Mouse (Mus musculus) ES-Bruce4 (cell line): ENCODE measurements around the gene Kcnc3.

Source experiments
- CTCF ChIP-seq: IDR thresholded peaks from one replicate; pipeline ENCODE4 v1.8.1; 2011; ENCODE audit warnings: low read depth, low read length
- POLR2A ChIP-seq: IDR thresholded peaks from one replicate; pipeline ENCODE4 v1.8.1; 2011; ENCODE audit warnings: low read length; ENCODE audit not compliant: insufficient read depth

DNA sequence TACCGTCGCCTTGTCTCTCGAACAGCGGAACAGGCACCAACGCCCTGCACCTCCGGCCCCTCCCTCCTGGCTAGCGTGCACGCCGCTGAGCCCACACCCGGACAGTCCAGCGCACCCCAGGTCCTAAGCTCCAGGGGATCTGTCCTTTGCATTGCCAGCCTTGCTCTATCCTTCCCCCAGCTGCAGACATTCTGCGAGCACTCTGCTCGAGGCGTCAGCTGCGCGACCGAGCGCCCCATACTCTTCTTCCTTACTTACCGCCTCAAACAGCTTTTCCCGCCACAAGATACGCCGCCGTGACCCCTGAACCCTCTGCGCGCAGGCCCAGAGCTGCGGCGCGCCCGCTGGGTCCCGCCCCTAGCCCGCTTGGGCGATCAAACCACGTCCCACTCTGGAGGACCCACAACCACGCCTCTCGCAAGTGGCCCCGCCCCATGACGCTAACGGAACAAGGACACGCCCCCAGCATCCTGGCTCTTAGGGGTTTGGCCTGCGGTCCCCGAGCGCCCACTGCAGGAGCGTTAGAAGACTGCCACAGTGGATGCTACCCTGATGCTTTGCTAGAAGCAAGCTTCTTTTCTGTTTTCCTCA lies 41.9 kb upstream of the Kcnc3 start, which contains the start of gene Pold1:
- TF ChIP-seq POLR2A (peak; percentile 64), CTCF (peak; percentile 77)
